In the genomic region with DNA sequence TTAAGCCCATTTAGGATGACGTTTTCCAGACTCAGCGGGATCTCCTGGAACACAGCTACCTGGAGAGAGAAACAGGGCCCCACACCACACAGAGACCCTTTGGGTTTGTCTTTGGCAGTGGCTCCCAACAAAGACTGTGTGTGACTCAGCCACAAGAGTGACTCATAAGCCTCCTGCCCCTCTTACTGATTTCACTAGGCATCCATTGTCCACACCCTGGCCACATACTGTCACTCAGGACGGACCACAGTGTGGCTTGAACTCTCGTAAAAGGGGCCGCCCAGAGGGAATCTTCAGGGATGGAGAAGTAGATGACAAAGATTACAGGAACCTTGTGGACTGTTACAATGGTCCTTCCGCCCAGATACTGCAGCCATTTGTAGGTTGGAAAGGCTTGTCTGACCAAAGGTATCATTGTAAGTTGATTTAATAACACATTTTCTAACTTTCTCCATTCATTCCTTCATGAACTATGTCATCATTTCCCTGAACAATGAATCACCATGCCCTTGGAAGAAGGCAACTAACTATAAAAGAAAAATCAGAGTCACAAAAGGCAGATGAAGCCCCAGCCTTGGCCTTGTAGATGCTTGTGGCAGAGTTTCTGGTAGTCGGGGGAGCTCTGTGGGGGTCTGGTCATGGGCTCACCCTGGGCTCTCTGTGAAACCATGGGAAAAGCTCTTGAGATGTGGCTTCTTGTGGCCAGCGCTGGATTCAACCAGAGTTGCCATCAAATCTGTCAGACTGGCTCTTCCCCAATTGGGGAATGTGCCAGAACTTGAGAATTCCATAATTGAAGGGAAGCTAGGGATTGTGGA, we compare ENCODE assay signal across 11 mouse cellular contexts.
DNase-seq lines count a peak whose midpoint lies in the region; ATAC-seq and TF ChIP-seq lines count a peak whose summit lies in the region.
"Had no signal": no experiment of that assay in that cellular context is flagged by ENCODE, and none has a peak within 500 bp of the region (broad histone marks: within the 10 kb centered on the region; RNA-seq: fewer than 3 reads in every experiment).

No protein-coding gene starts in this region.

- TF ChIP-seq POLR2A in myocyte (IDR thresholded peaks at IDR 0.05; ENCODE audit: insufficient read length, low read depth) = no peak

- ATAC-seq in hindbrain, postnatal 0 days = no peak
- ATAC-seq in hindbrain, embryonic 13.5 days (ENCODE audit: low FRiP score) = no peak
- ATAC-seq: liver, embryonic 12.5 days had no signal

- H3K79me2 ChIP-seq in myocyte (ENCODE audit: control insufficient read depth, insufficient read depth) = no peaks in the 10 kb centered on the region

- no peak overlapping the region for H3K4me2 ChIP-seq in hindbrain, postnatal 0 days (ENCODE audit: low read depth, low read length)
- no peak overlapping the region for H3K4me2 ChIP-seq in hindbrain, embryonic 13.5 days
- H3K4me2 ChIP-seq in myocyte (ENCODE audit: low read depth) = peak overlapping the region; percentile 99
- H3K4me2 ChIP-seq: liver, embryonic 12.5 days had no signal

- WGBS in hindbrain, postnatal 0 days = 76% methylated on average over 8 of the region's 8 CpGs
- WGBS in hindbrain, embryonic 13.5 days = 85% methylated on average over 8 of the region's 8 CpGs

- no peaks in the 10 kb centered on the region for H3K27me3 ChIP-seq in hindbrain, postnatal 0 days (ENCODE audit: insufficient read depth, low read length)
- no peaks in the 10 kb centered on the region for H3K27me3 ChIP-seq in hindbrain, embryonic 13.5 days
- H3K27me3 ChIP-seq in myocyte (ENCODE audit: control insufficient read depth, insufficient read depth, insufficient read length) = no peaks in the 10 kb centered on the region
- H3K27me3 ChIP-seq: liver, embryonic 12.5 days had no signal

- H3K27ac ChIP-seq in hindbrain, postnatal 0 days = no peak overlapping the region
- no peak overlapping the region for H3K27ac ChIP-seq in hindbrain, embryonic 13.5 days
- H3K27ac ChIP-seq: liver, embryonic 12.5 days had no signal

- DNase-seq in adrenal gland, adult 2 months = peak; percentile 57
- no peak for DNase-seq in adrenal gland, postnatal 4 days (ENCODE audit: low spot score in 2 of 2)
- DNase-seq in hindbrain, postnatal 0 days (ENCODE audit: low spot score) = peak; percentile 35
- peak; percentile 21 for DNase-seq in urinary bladder, postnatal 14 days (ENCODE audit: low spot score)
- DNase-seq in urinary bladder, postnatal 36 days (ENCODE audit: low spot score in 2 of 2) = no peak
- no peak for DNase-seq in right cerebral cortex, adult 18-20 months
- DNase-seq: B cell, adult 2 months had no signal

- peaks cover 3% of the 10 kb centered on the region; the same call in 1 of the 2 replicates for H3K9me3 ChIP-seq in hindbrain, postnatal 0 days (ENCODE audit: low read length)
- no peaks in the 10 kb centered on the region for H3K9me3 ChIP-seq in hindbrain, embryonic 13.5 days
- H3K9me3 ChIP-seq: liver, embryonic 12.5 days had no signal

- no peak overlapping the region for H3K9ac ChIP-seq in hindbrain, postnatal 0 days (replicated peaks; ENCODE audit: low read length)
- no peak overlapping the region for H3K9ac ChIP-seq in hindbrain, embryonic 13.5 days
- H3K9ac ChIP-seq: liver, embryonic 12.5 days had no signal

- TF ChIP-seq CTCF in hindbrain, postnatal 0 days (IDR thresholded peaks at IDR 0.05; ENCODE audit: low read depth) = no peak

- H3ac ChIP-seq in myocyte (ENCODE audit: control insufficient read depth, insufficient read length) = no peak overlapping the region

- no peak overlapping the region for H3K4me3 ChIP-seq in hindbrain, postnatal 0 days (ENCODE audit: low read length)
- H3K4me3 ChIP-seq in hindbrain, embryonic 13.5 days = no peak overlapping the region
- H3K4me3 ChIP-seq in myocyte = no peak overlapping the region
- H3K4me3 ChIP-seq: liver, embryonic 12.5 days; megakaryocyte, embryonic 14.5 days had no signal

- 0 out of 2 replicates have a peak, but pooled peaks cover 4% of the 10 kb centered on the region for H3K4me1 ChIP-seq in hindbrain, postnatal 0 days (ENCODE audit: insufficient read depth, low read length)
- H3K4me1 ChIP-seq in hindbrain, embryonic 13.5 days (replicated peaks) = peaks cover 5% of the 10 kb centered on the region; the same call in 1 of the 2 replicates
- H3K4me1 ChIP-seq: liver, embryonic 12.5 days had no signal

- H3K36me3 ChIP-seq in hindbrain, postnatal 0 days (ENCODE audit: insufficient read depth, low read length) = no peaks in the 10 kb centered on the region
- no peaks in the 10 kb centered on the region for H3K36me3 ChIP-seq in hindbrain, embryonic 13.5 days
- no peaks in the 10 kb centered on the region for H3K36me3 ChIP-seq in myocyte (ENCODE audit: control insufficient read depth, insufficient read depth)
- H3K36me3 ChIP-seq: liver, embryonic 12.5 days had no signal

TF ChIP-seq in myocyte, 11 proteins besides CTCF, POLR2A, EP300 and RAD21:
- TF ChIP-seq TCF3 (IDR thresholded peaks at IDR 0.05; ENCODE audit: insufficient read length, low read depth) (no peak), MYOG (IDR thresholded peaks at IDR 0.05; ENCODE audit: control insufficient read depth in 1 of 3, insufficient read depth in 1 of 3, insufficient read length in 2 of 3, low read depth in 2 of 3) (peak in 1 of 3 experiments; percentile 17), REST (IDR thresholded peaks at IDR 0.05; ENCODE audit: insufficient read depth, insufficient read length) (no peak), CEBPB (IDR thresholded peaks at IDR 0.05; ENCODE audit: insufficient read depth, poor library complexity, severe bottlenecking) (peak; percentile 39; the same call in 1 of the 2 replicates), MAX (IDR thresholded peaks at IDR 0.05; ENCODE audit: low read depth) (no peak), MYOD1 (IDR thresholded peaks at IDR 0.05; ENCODE audit: control insufficient read depth in 1 of 3, insufficient read length in 2 of 3, low read depth in 2 of 3) (peak in 1 of 3 experiments; percentile 36), USF1 (IDR thresholded peaks at IDR 0.05; ENCODE audit: low read depth) (no peak)
TF ChIP-seq in myocyte: peak in this region for 3.

Comparison
In these comparisons a context has a peak if more than half of its experiments do, and no peak if none do; other contexts are left out.
1. DNase-seq: peak in adrenal gland, adult 2 months (single experiment), hindbrain, postnatal 0 days (single experiment) and urinary bladder, postnatal 14 days (single experiment); none in adrenal gland, postnatal 4 days (0 of 2), urinary bladder, postnatal 36 days (0 of 2) and right cerebral cortex, adult 18-20 months (single experiment).